Mouse (Mus musculus) cortical plate, adult 2 months (tissue): Measurements from ENCODE around the gene Hmgcll1.

Source experiments
- CTCF ChIP-seq: fragments of 200-500 bp; IDR thresholded peaks from 2 replicates; pipeline ENCODE4 v1.5.1; 2011; ENCODE audit warnings: mild to moderate bottlenecking, control low read depth, low read length; ENCODE audit not compliant: insufficient read depth; ENCODE audit errors: extremely low read depth
- POLR2A ChIP-seq: fragments of 200-500 bp; IDR thresholded peaks from 2 replicates; pipeline ENCODE4 v1.6.1; 2011; ENCODE audit warnings: mild to moderate bottlenecking, low read length, control low read depth; ENCODE audit not compliant: insufficient read depth; ENCODE audit errors: extremely low read depth

DNA sequence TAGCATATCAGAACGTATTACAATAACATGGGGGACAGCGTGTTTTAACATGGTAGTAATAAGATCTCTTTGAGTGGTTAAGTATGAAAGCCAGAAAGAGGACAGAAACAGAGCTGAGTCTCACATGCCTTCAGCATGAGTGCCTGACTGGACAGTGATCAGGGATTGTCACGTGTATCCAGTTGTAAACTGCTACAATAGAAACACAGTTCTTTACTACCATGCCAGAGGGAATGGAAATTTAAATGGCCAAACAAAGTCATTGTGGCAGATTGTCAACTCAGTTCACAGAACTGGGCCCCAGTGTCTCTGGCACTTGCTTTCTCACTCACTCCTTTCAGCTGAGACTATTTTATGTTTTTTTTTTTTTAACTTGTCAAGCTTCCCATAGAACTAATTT is 85.3 kb downstream of the Hmgcll1 start:
- TF ChIP-seq CTCF (no peak), POLR2A (no peak)
